Mouse (Mus musculus) urinary bladder, postnatal 10 days (tissue): ENCODE results near the gene Nop53.
"Not testable (repeated sequence)": the region's sequence is repeated elsewhere in the genome, so short reads cannot be mapped to it uniquely, and the experiment has no call there.

ENCODE experiments used
- DNase-seq: peaks from one replicate; pipeline ENCODE4 v3.0.0; 2022; ENCODE audit warnings: low spot score

The Nop53 gene

DNA sequence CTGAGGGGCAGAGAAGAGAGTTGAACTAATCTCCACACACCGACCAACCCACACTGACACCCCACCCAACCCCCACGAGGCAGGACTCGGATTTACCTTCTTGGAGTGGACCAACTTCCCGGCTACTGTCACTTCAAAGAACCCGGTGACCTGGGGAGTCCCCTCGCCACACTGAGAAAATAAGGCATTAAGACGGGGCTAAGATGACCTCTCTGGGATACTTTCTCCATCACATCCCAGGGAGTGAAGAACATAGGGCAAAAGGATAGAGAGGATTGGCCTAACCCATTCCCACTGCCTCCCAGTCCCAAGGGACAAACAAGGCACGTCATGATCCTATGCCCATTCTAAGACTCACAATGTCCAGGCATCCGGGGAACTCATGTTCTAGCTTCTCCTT lies 25.9 kb downstream of the Nop53 start:
- DNase-seq: no peak

DNA sequence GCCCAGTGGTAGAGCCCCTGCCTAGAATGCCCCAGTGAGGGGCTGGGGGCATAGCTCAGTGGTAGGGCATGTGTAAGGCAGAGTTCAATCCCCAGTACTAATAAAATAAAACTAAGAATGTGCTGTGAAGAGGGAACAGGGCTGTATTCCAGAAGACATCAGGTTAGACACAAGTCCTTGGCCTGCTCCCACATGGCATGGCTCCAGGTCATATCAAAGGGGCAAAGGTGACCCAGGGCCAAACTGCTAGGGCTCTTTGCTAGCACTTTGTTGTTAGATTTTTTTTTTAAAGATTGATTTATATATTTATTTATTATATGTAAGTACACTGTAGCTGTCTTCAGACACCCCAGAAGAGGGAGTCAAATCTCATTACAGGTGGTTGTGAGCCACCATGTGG lies 27.5 kb downstream of the Nop53 start:
- no peak for DNase-seq

DNA sequence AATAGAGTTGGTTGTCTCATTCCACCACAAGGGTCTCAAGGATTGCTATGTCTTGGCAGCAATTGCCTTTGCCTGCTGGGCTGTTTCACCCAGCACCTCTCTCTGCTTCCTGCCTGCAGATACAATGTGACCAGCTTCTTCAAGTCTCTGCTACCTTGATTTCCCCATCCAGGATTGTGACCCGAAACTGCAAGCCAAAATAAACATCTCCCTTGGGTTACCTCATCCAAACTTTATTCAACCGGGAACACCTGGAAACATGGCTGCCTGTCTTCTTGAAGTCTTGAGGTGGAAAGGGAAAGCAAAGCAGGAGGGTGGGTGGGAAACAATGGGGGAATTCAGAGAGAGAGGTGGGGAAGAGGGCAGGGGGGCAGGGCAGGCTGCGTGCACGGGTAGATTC lies 28.9 kb downstream of the Nop53 start:
- DNase-seq: no peak

DNA sequence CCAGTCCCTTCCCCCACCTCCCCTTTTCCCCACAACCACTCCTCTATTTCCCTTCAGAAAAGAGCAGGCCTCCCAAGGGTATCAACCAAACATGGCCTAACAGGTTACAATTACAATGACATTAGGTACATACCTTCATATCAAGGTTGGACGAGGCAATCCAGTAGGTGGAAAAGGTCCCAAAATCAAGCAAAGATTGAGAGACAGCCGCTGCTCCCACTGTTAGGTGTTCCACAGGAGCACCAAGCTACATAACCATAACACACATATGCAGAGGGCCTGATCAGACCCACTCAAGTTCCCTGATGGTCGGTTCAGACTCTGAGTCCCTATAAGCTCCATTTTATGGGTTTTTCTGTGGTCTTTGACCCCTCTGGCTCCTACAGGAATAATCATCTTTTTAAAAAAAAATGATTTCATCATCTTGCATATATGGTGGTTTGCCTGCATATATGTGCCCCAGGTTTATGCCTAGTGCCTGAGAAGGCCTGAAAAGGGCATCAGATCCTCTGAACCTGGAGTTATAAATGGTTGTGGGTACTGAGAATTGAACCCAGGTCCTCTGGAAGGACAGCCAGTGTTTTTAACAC lies 29.6 kb downstream of the Nop53 start:
- no peak for DNase-seq

DNA sequence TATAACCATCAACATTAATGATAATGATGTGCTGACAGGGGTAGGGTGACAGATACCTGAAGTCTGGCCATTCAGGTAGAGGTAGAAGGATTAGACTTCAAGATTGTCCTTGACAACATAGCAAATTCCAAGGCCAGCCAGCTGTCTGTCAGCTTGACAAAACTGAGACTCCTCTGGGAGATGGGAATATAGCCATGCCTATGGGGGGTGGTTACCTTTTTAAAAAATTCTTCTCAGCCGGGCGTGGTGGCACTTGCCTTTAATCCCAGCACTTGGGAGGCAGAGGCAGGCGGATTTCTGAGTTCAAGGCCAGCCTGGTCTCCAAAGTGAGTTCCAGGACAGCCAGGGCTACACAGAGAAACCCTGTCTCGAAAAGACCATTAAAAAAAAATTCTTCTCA lies 30.2 kb downstream of the Nop53 start:
- DNase-seq: not testable (repeated sequence)

DNA sequence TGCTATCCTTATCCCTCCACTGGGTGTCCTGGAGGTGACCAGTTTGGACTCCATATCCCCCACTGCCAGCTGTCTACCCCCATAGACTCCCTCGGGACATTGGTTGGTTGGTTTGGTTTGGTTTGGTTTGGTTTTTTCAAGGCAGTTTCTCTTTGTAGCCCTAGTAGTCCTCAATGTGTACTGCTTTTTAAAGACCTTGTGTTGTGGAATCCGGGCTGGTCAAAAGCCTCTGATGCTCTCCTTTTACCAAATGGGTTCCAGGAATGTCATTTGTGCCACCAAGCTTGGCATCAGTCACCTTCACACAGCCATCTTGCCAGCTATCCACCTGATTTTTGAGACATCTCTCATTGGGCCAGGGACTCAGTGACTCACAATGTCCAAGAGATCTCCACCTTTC lies 31.1 kb downstream of the Nop53 start:
- no peak for DNase-seq

DNA sequence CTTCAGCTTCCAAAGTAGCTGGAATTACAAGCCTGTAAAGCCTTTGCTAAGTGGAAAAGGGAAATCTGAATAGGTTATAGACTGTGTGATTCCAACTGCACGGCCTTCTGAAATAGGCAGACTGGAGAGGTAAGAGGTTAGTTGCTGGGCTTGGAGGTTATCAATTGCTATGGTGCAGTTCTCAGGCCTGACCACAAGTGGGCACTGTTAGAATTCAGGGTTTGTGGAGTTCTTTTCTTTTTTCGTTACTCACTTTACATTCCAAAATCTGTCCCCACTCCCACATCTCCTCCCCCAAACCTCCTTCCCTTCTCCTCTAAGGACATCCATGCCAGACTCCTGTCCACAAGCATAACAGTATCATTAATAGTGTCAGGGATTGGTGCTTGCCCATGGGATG lies 31.6 kb downstream of the Nop53 start:
- DNase-seq: no peak

DNA sequence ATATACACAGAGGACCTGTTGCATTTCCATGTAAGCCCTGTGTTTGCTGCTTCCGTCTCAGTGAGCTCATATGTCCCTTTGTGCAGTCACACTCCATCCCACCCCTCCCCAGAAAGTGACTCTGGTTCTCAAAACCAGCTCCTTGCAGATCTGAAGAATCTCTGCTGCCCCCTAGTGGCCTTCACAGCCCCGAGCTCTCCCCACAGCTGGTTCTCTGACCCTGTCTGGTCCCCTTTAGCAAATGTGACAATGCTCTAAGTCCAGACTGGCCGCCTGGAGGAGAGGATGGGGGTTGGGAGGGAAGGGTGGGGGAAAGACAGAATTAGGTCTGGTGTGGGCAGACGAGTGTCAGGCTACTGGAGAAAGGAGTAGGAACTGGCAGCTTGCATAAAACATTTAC lies 33.7 kb downstream of the Nop53 start:
- no peak for DNase-seq

DNA sequence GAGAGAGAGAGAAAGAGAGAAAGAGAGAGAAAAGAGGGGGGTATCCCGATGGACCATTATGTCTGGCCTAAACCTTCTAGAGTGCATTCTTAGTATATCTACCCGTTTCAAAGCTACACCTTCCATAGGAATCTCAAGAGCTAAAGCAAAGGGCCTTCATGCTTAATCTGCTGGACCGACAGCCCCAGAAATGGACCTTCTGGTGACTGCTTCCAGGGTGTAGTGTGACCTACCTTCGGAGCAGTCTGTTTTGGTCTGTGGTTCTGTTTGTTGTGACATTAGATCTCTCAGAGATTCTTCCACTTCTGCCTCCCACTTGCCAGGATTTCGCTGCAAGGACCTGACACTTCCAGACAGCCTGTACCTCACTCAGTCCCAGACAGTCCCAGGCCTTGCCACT lies 35.4 kb downstream of the Nop53 start:
- DNase-seq: no peak

DNA sequence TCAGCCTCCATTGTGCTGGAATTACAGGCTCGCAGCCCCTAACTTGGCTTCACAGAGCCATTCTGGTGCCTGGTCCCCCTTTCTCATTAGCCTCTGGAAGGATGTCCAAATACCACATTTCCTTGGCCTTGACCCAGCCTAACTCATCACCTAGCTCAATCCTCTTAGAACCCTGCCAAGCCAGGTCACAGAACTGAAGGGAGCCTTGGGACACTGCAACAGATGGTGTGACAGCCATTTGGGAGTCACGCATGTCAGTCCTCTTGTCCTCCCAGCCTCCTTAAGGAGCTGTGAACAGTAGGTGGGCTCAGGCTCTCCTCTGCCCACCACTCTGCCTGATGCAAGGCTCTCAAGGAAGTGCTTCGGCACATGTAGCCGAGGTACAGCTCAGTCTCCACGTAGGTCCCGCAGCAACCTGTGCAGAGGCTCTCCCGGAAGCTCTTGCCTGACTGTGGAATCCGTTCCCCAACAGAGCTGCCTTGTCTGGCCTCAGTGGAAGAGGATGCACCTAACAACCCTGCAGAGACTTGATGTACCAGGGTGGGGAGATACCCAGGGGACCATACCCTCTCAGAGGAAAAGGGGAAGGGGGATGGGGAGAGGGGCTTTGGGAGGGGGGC lies 37.8 kb downstream of the Nop53 start:
- no peak for DNase-seq

DNA sequence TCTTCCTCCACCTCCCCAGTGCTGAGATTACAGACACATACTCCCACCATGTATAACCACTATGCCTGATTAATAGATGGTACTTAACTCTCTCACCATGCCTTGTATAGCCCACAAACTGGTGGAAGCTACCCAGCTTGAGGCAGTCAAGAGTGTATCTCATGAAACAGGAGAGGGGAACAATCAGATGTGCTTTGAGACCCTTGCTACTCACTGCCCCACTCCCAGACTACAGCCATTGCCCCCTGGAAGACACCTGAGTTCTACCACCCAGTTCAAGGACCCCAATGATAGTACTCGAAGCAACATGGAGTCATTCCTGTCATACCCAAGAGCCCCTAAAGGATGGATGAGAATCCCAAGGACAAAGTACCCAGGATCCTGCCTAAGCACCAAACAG lies 39.3 kb downstream of the Nop53 start:
- no peak for DNase-seq

DNA sequence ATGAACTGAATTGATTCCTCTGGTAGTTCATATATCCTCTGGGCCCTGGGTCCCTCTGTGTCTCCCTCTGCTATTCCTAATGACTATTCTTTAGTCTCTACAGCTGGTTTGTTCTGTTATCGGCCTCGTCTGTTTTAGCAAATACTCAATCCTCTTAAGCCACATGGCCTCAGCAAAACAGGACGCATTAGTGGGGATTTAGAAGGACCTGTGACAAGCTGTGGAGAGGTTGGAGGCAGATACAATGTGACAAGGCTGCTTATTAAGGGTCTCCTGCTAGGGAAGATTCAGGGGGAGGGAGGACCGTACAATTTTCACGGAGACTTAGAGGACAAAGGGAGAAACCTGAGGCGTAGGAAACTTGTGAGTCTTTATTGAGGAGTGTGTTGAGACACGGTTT lies 40.0 kb downstream of the Nop53 start:
- no peak for DNase-seq

DNA sequence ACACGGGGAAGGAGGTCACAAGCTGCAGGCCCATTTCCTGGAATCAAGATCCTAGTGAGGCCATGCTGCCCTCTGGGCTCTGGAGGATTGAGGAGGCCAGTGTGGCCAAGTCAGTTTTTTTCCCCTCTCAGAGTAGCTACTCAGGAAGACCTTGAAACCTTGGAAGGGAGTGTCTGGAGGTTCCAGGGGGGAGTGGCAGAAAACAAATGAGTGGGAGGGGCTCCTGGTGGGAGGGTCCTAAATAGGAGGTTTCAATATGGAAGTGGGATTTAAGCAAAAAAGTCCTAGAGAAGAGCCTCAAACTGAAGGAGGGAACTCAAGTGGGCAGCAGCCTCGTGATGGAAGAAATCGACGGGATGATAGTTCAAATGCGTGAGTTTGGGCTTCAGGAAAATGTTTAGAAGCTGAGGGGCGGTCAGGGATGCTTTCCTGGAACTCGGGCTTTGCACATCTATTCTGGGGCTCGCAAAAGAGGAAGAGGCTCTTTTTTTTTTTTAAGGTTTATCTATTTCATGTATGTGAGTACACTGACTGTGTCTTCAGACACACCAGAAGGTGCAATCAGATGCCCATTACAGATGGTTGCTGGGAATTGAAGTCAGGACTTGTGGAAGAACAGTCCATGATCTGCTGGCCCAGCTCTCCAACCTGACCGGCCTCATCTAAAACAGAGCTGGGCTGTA lies 44.4 kb downstream of the Nop53 start:
- DNase-seq: no peak

DNA sequence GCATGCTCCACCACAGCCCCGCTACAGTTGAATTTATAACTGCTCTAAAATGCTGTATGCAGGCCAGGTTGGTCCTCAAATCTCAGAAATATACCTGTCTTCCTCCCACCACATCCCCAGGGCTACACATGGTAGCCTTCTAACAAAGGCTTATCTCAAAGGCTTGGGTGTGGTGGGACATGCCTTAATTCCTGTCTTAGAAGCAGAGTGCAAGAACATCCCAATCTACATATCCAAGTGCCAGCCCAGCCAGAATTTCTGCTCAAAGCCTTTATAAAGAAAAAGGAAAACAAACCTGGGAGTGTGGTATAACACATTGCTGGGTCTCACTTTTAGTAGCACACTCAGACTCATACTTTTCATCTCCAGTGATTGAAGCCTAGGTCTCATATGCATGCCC lies 51.6 kb downstream of the Nop53 start:
- no peak for DNase-seq
